Mouse (Mus musculus) cerebellum, adult 2 months (tissue): ENCODE data around the gene Oasl1. TPM values are rescaled to one million over a fixed set of nuclear protein-coding genes. Genes with fewer than 3 reads are reported as not detected.

ENCODE experiments used
- DNase-seq, 2 experiments: peaks; one replicate each; pipeline ENCODE4 v3.0.0; 2021
- H3K27ac ChIP-seq: fragments of 200-500 bp; 2 replicates; pipeline ENCODE4 v1.5.1; 2012; ENCODE audit warnings: low read length, control low read depth, inconsistent platforms; ENCODE audit not compliant: insufficient read depth
- H3K27me3 ChIP-seq: fragments of 200-500 bp; 2 replicates; pipeline ENCODE4 v1.6.1; 2012; ENCODE audit warnings: inconsistent platforms, mild to moderate bottlenecking, low read length, moderate library complexity; ENCODE audit not compliant: control insufficient read depth, insufficient read depth
- H3K4me1 ChIP-seq: fragments of 200-500 bp; 2 replicates; pipeline ENCODE4 v1.6.1; 2011; ENCODE audit warnings: low read length; ENCODE audit not compliant: control insufficient read depth, insufficient read depth
- H3K4me3 ChIP-seq: fragments of 200-500 bp; replicated peaks from 2 replicates; pipeline ENCODE3; 2011; ENCODE audit warnings: mild to moderate bottlenecking, low read depth, low read length, control low read depth; ENCODE audit not compliant: insufficient read depth
- CTCF ChIP-seq: fragments of 200-500 bp; IDR thresholded peaks from 2 replicates; pipeline ENCODE4 v1.5.1; 2011; ENCODE audit warnings: low read depth, mild to moderate bottlenecking, control low read depth, low read length, moderate library complexity, borderline replicate concordance; ENCODE audit not compliant: insufficient read depth
- POLR2A ChIP-seq: fragments of 200-500 bp; IDR thresholded peaks from 2 replicates; pipeline ENCODE4 v1.6.1; 2011; ENCODE audit warnings: low read length, control low read depth, borderline replicate concordance; ENCODE audit not compliant: insufficient read depth
- WGBS: fragments of 180-500 bp; shearing (Covaris S2); methylation state at CpG from one replicate; pipeline ENCODE4 v1.1.7; 2018; 5-methylcytosine and 5-hydroxymethylcytosine counted together
- polyA plus RNA-seq: library from polyadenylated mRNA; depleted of rRNA; stranded (reverse); fragments of >200 nt; gene quantifications from 2 replicates; pipeline ENCODE4 v1.2.3, GENCODE M21; 2012

The Oasl1 gene
- polyA plus RNA-seq, 1 experiment, result 0.46 TPM

- WGBS, result 90% methylated on average over 2 of the region's 2 CpGs
- no peak overlapping the region for H3K27ac ChIP-seq
- no peak for DNase-seq
- H3K27me3 ChIP-seq, result no peaks in the 10 kb centered on the region
- H3K4me1 ChIP-seq, result no peaks in the 10 kb centered on the region
- TF ChIP-seq POLR2A, result no peak
- no peak for TF ChIP-seq CTCF
- H3K4me3 ChIP-seq, result no peak overlapping the region
Measured at GRCm38 (mm10) chr5:114888995-114889394, 34.0 kb upstream of the Oasl1 start.

GRCm38 (mm10) chr5:114895542-114895941, 27.5 kb upstream of the Oasl1 start:
- no peak overlapping the region for H3K4me3 ChIP-seq
- H3K27ac ChIP-seq, result no peak overlapping the region
- H3K27me3 ChIP-seq, result no peaks in the 10 kb centered on the region
- TF ChIP-seq POLR2A, result no peak
- TF ChIP-seq CTCF, result no peak
- no peak for DNase-seq
- no peaks in the 10 kb centered on the region for H3K4me1 ChIP-seq
- 87% methylated on average over 4 of the region's 4 CpGs for WGBS

- Histone ChIP-seq H3K27ac (peak within 1 kb of the TSS; percentile 64; the same call in 1 of the 2 replicates), H3K27me3 (no peaks in the 10 kb centered on the region), H3K4me1 (no peaks in the 10 kb centered on the region), H3K4me3 (no peak within 1 kb of the TSS)
- 66% methylated on average over 13 of the region's 13 CpGs for whole genome bisulfite sequencing
- no peak for DNase-seq
- TF ChIP-seq CTCF (no peak), POLR2A (no peak)
Measured at GRCm38 (mm10) chr5:114896688-114897373, 26.2 kb upstream of the Oasl1 start, which contains the start of gene Oasl2. Gene Oasl2 (plus strand): TSS chr5:114896936.

GRCm38 (mm10) chr5:114897374-114897793, 25.7 kb upstream of the Oasl1 start:
- Histone ChIP-seq H3K27ac (peak overlapping the region; percentile 64; the same call in 1 of the 2 replicates), H3K4me3 (no peak overlapping the region), H3K4me1 (no peaks in the 10 kb centered on the region), H3K27me3 (no peaks in the 10 kb centered on the region)
- TF ChIP-seq POLR2A (no peak), CTCF (no peak)
- DNase-seq, result no peak
- WGBS, result 14% methylated on average over 7 of the region's 7 CpGs

GRCm38 (mm10) chr5:114898857-114899256, 24.2 kb upstream of the Oasl1 start:
- 85% methylated on average over 7 of the region's 7 CpGs for WGBS
- no peak for DNase-seq

GRCm38 (mm10) chr5:114902413-114902812, 20.6 kb upstream of the Oasl1 start:
- Histone ChIP-seq H3K27me3 (no peaks in the 10 kb centered on the region), H3K27ac (no peak overlapping the region), H3K4me1 (no peaks in the 10 kb centered on the region), H3K4me3 (no peak overlapping the region)
- DNase-seq, result no peak
- WGBS, result 30% methylated on average over 1 of the region's 1 CpGs
- TF ChIP-seq CTCF, result peak; percentile 50
- no peak for TF ChIP-seq POLR2A

More at GRCm38 (mm10) chr5:114898857-114899256, 24.2 kb upstream of the Oasl1 start:
- Histone ChIP-seq H3K4me1 (no peaks in the 10 kb centered on the region), H3K27ac (no peak overlapping the region), H3K4me3 (no peak overlapping the region), H3K27me3 (no peaks in the 10 kb centered on the region)
- TF ChIP-seq POLR2A (no peak), CTCF (no peak)

GRCm38 (mm10) chr5:114908598-114909305, 14.3 kb upstream of the Oasl1 start:
- Histone ChIP-seq H3K27me3 (no peaks in the 10 kb centered on the region), H3K4me3 (no peak overlapping the region), H3K27ac (no peak overlapping the region), H3K4me1 (no peaks in the 10 kb centered on the region)
- 51% methylated on average over 13 of the region's 13 CpGs for WGBS
- DNase-seq, result no peak
- TF ChIP-seq CTCF, result no peak
- TF ChIP-seq POLR2A, result no peak
